In genomic region chr6:91807169-91807568, GRCm38 (mm10) we compare ENCODE assay signal across 8 mouse cellular contexts. TPM values are rescaled to one million over a fixed set of nuclear protein-coding genes. Genes with fewer than 3 reads are reported as not detected.
DNase-seq lines count a peak whose midpoint lies in the region; ATAC-seq lines count a peak whose summit lies in the region.

No protein-coding gene starts in this region.

- ATAC-seq in heart, embryonic 15.5 days (replicated peaks; ENCODE audit: insufficient number of reproducible peaks, insufficient read depth, low FRiP score, low read depth) = peak; percentile 70
- no peak for ATAC-seq in limb, embryonic 13.5 days (ENCODE audit: low FRiP score, low read depth)
- ATAC-seq in megakaryocyte progenitor cell, adult 5-6 weeks (replicated peaks; ENCODE audit: poor library complexity) = no peak

- 2% methylated on average over 23 of the region's 23 CpGs for WGBS in heart, embryonic 15.5 days
- WGBS in limb, embryonic 13.5 days = 2% methylated on average over 23 of the region's 23 CpGs

- peak overlapping the region; percentile 87 for H3K27ac ChIP-seq in heart, embryonic 15.5 days
- no peak overlapping the region for H3K27ac ChIP-seq in limb, embryonic 13.5 days

- H3K27me3 ChIP-seq in heart, embryonic 15.5 days = peaks cover 28% of the 10 kb centered on the region
- peaks cover 87% of the 10 kb centered on the region for H3K27me3 ChIP-seq in limb, embryonic 13.5 days

- H3K36me3 ChIP-seq in heart, embryonic 15.5 days = no peaks in the 10 kb centered on the region
- no peaks in the 10 kb centered on the region for H3K36me3 ChIP-seq in limb, embryonic 13.5 days

- no peaks in the 10 kb centered on the region for H3K9me3 ChIP-seq in heart, embryonic 15.5 days (replicated peaks)
- H3K9me3 ChIP-seq in limb, embryonic 13.5 days = no peaks in the 10 kb centered on the region

- DNase-seq in kidney, postnatal 4 days = peak; percentile 16 to 32
- no peak for DNase-seq in kidney, adult 8-10 months
- DNase-seq in embryo, embryonic 11 days = peak; percentile 55
- DNase-seq in right cerebral cortex, postnatal 36 days (ENCODE audit: low spot score in 2 of 2) = peak; percentile 40 to 50
- DNase-seq in spleen, postnatal 4 days (ENCODE audit: low spot score in 2 of 2) = no peak

- H3K4me1 ChIP-seq in heart, embryonic 15.5 days (replicated peaks) = peaks cover 40% of the 10 kb centered on the region
- H3K4me1 ChIP-seq in limb, embryonic 13.5 days = peaks cover 10% of the 10 kb centered on the region

- H3K4me2 ChIP-seq in heart, embryonic 15.5 days = peak overlapping the region; percentile 70
- H3K4me2 ChIP-seq in limb, embryonic 13.5 days (replicated peaks) = peak overlapping the region; percentile 61

- peak overlapping the region; percentile 56 for H3K9ac ChIP-seq in heart, embryonic 15.5 days
- peak overlapping the region; percentile 46 for H3K9ac ChIP-seq in limb, embryonic 13.5 days

- peak overlapping the region; percentile 56 for H3K4me3 ChIP-seq in heart, embryonic 15.5 days
- H3K4me3 ChIP-seq in limb, embryonic 13.5 days = peak overlapping the region; percentile 31

RNA-seq across cellular contexts. Expression of gene Grip2, which starts 19.9 kb away (rescaled TPM):
- polyA plus RNA-seq in heart, embryonic 15.5 days (2015; fragmentation: Nextera tagmentation; extraction: Ambion mirVana) = 7.9 and 9.6 TPM in 2 replicates
- 1.6 and 1.7 TPM in 2 replicates for polyA plus RNA-seq in limb, embryonic 13.5 days (2015; fragmentation: Nextera tagmentation; extraction: Ambion mirVana)
- not detected in 2 replicates for total RNA-seq in megakaryocyte progenitor cell, adult 5-6 weeks (2015)
- total RNA-seq in megakaryocyte progenitor cell, adult 5-6 weeks (2017) = not detected in 2 replicates

Comparison
In these comparisons a context has a peak if more than half of its experiments do, and no peak if none do; other contexts are left out.
1. DNase-seq: peak in kidney, postnatal 4 days (2 of 2), embryo, embryonic 11 days (single experiment) and right cerebral cortex, postnatal 36 days (2 of 2); none in kidney, adult 8-10 months (0 of 2) and spleen, postnatal 4 days (0 of 2).